Mouse (Mus musculus): ENCODE results near the gene Adrm1. TPM values are rescaled to one million over a fixed set of nuclear protein-coding genes. Genes with fewer than 3 reads are reported as not detected.

The Adrm1 gene
- polyA plus RNA-seq (2014; fragmentation: Illumina TruSeq; extraction: RNeasy Lipid Tissue Mini Kit (QIAGEN cat#74804); ENCODE audit: low read depth, low replicate concordance), result 94.5 TPM

GRCm38 (mm10) chr2:180170806-180171521, at the start of gene Adrm1:
Adrm1 (plus strand) TSS chr2:180171485.

Other genes with a start within 250 kb of the Adrm1 start
- 14.7 TPM for gene Taf4, start 194.8 kb upstream of the Adrm1 start, polyA plus RNA-seq (2014; fragmentation: Illumina TruSeq; extraction: RNeasy Lipid Tissue Mini Kit (QIAGEN cat#74804); ENCODE audit: low read depth, low replicate concordance)
- gene Lsm14b, start 146.5 kb upstream of the Adrm1 start, polyA plus RNA-seq (2014; fragmentation: Illumina TruSeq; extraction: RNeasy Lipid Tissue Mini Kit (QIAGEN cat#74804); ENCODE audit: low read depth, low replicate concordance), result 53.8 TPM
- gene Psma7, start 129.1 kb upstream of the Adrm1 start, polyA plus RNA-seq (2014; fragmentation: Illumina TruSeq; extraction: RNeasy Lipid Tissue Mini Kit (QIAGEN cat#74804); ENCODE audit: low read depth, low replicate concordance), result 210 TPM
- gene Ss18l1, start 129.0 kb upstream of the Adrm1 start, polyA plus RNA-seq (2014; fragmentation: Illumina TruSeq; extraction: RNeasy Lipid Tissue Mini Kit (QIAGEN cat#74804); ENCODE audit: low read depth, low replicate concordance), result 3.1 TPM
- gene Mtg2, start 100.9 kb upstream of the Adrm1 start, polyA plus RNA-seq (2014; fragmentation: Illumina TruSeq; extraction: RNeasy Lipid Tissue Mini Kit (QIAGEN cat#74804); ENCODE audit: low read depth, low replicate concordance), result 43.1 TPM
- not detected for gene Hrh3, start 67.0 kb upstream of the Adrm1 start, polyA plus RNA-seq (2014; fragmentation: Illumina TruSeq; extraction: RNeasy Lipid Tissue Mini Kit (QIAGEN cat#74804); ENCODE audit: low read depth, low replicate concordance)
- gene Osbpl2, start 52.2 kb upstream of the Adrm1 start, polyA plus RNA-seq (2014; fragmentation: Illumina TruSeq; extraction: RNeasy Lipid Tissue Mini Kit (QIAGEN cat#74804); ENCODE audit: low read depth, low replicate concordance), result 43.3 TPM
- 105 TPM for gene Lama5, start 54.4 kb downstream of the Adrm1 start, polyA plus RNA-seq (2014; fragmentation: Illumina TruSeq; extraction: RNeasy Lipid Tissue Mini Kit (QIAGEN cat#74804); ENCODE audit: low read depth, low replicate concordance)
- 633 TPM for gene Rps21, start 85.9 kb downstream of the Adrm1 start, polyA plus RNA-seq (2014; fragmentation: Illumina TruSeq; extraction: RNeasy Lipid Tissue Mini Kit (QIAGEN cat#74804); ENCODE audit: low read depth, low replicate concordance)
- 15.7 TPM for gene Cables2, start 102.0 kb downstream of the Adrm1 start, polyA plus RNA-seq (2014; fragmentation: Illumina TruSeq; extraction: RNeasy Lipid Tissue Mini Kit (QIAGEN cat#74804); ENCODE audit: low read depth, low replicate concordance)
- gene Rbbp8nl, start 118.4 kb downstream of the Adrm1 start, polyA plus RNA-seq (2014; fragmentation: Illumina TruSeq; extraction: RNeasy Lipid Tissue Mini Kit (QIAGEN cat#74804); ENCODE audit: low read depth, low replicate concordance), result not detected
- 0.79 TPM for gene Gata5, start 163.2 kb downstream of the Adrm1 start, polyA plus RNA-seq (2014; fragmentation: Illumina TruSeq; extraction: RNeasy Lipid Tissue Mini Kit (QIAGEN cat#74804); ENCODE audit: low read depth, low replicate concordance)